Mouse (Mus musculus) bone marrow macrophage, adult 2 months (primary cell): Measurements from ENCODE around the gene Pgs1. TPM values are rescaled to one million over a fixed set of nuclear protein-coding genes. Genes with fewer than 3 reads are reported as not detected.

Experiments used
- H3K27ac ChIP-seq: 2 replicates; pipeline ENCODE4 v1.5.1; 2012; ENCODE audit warnings: low read depth, low read length; ENCODE audit not compliant: insufficient read depth
- H3K4me1 ChIP-seq: 2 replicates; pipeline ENCODE4 v1.6.1; 2012; ENCODE audit warnings: low read length; ENCODE audit not compliant: control insufficient read depth, insufficient read depth
- H3K4me3 ChIP-seq: 2 replicates; pipeline ENCODE4 v1.5.1; 2012; ENCODE audit warnings: mild to moderate bottlenecking, low read length, moderate library complexity; ENCODE audit not compliant: insufficient read depth
- CTCF ChIP-seq: IDR thresholded peaks from 2 replicates; pipeline ENCODE4 v1.5.1; 2012; ENCODE audit warnings: low read depth, mild to moderate bottlenecking, low read length, moderate library complexity
- POLR2A ChIP-seq: IDR thresholded peaks from 2 replicates; pipeline ENCODE4 v1.6.1; 2012; ENCODE audit warnings: mild to moderate bottlenecking, low read depth, low read length, borderline replicate concordance
- polyA plus RNA-seq: library from polyadenylated mRNA; stranded (reverse); fragments of >200 nt; gene quantifications from 2 replicates; pipeline ENCODE4 v1.2.4, GENCODE M21; 2012; ENCODE audit not compliant: missing spikeins, insufficient read depth, insufficient read length

Pgs1 gene
- polyA plus RNA-seq, 1 experiment, result 35.4 TPM

DNA sequence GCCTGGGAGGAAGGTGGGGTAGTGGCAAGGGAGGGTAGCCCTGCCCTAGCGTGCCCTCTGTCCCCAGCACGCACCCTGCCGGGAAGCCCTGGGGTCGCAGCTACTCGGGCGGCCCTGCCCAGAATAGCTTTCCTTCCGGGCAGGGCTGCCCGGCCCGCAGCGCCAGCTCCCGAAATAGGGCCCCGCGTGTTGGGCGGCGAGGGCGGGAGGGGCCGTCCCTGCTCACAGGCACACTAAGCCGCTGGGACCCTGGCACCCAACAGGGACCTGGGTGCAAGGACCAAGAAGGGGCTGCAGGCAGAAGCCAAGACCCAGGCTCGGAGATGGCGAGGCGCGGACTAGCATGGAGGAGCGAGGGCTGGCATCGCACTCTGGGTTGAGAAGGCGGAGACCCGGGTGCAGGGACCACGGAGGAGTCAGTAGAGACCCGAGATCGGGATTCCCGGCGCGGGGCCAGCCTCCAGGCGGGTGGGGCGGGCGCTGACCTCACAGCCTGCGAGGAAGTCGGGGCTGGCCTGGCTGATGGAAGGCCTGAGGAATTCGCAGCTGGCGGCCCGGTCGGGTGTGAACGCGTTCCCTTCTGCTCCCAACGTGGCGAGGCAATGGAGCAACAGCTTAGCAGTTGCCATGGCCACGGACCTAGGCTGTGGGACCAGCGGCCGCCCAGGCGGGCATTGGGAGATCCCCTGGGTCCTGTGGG is 36.5 kb upstream of the Pgs1 start:
- H3K4me3 ChIP-seq, result no peak overlapping the region
- H3K4me1 ChIP-seq, result peaks cover 57% of the 10 kb centered on the region
- no peak overlapping the region; the same call in 1 of the 2 replicates for H3K27ac ChIP-seq
- TF ChIP-seq POLR2A, result no peak
- TF ChIP-seq CTCF, result no peak

- H3K27ac ChIP-seq, result no peak overlapping the region
- peaks cover 59% of the 10 kb centered on the region for H3K4me1 ChIP-seq
- TF ChIP-seq POLR2A, result no peak
- TF ChIP-seq CTCF, result no peak
- H3K4me3 ChIP-seq, result no peak overlapping the region
Observed at GRCm38 (mm10) chr11:117951391-117951790, 34.7 kb upstream of the Pgs1 start.

- TF ChIP-seq POLR2A, result no peak
- no peak for TF ChIP-seq CTCF
- Histone ChIP-seq H3K4me1 (peaks cover 55% of the 10 kb centered on the region), H3K4me3 (no peak overlapping the region), H3K27ac (no peak overlapping the region)
Observed at GRCm38 (mm10) chr11:117952174-117952933, 33.7 kb upstream of the Pgs1 start.

DNA sequence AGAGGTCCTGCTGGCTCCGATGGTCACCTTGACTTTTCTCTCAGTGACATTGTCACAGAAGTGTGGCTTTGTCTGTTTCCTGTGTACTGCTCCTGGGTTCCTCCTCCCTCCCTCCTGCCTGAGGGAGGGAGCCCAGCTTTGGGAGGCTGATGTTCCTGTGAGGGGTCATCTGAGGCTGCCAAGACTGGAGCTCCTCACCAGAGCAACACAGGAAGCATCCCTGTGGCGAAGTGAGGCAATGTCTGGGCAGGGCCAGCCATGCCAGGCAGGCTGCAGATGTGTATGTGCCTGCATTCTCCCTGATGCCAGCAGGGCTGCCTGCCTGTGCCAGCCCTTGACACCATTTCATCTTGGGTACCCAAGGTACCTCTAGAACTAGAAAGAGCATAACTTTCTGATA is 32.0 kb upstream of the Pgs1 start:
- H3K27ac ChIP-seq, result peak overlapping the region; percentile 13; the same call in 1 of the 2 replicates
- TF ChIP-seq POLR2A (no peak), CTCF (no peak)
- H3K4me1 ChIP-seq, result peaks cover 62% of the 10 kb centered on the region
- H3K4me3 ChIP-seq, result no peak overlapping the region

DNA sequence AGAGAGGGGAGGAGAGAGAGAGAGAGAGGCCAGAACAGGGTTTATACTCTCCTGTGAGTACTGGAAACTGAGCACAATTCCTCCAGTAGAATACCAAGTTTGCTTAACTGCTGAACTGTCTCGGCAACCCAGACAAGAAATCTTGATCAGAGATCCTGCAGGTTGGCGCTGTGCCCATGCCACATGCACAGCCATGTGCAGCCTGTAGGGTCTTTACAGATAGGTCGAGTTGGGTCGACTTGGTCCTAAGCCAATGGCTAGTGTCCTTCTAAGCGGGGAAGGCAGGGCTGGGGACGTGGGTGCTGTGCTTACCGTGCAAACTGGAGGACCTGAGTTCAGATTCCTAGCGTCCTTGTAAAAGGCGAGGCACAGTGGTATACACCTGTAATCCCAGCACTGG is 31.3 kb upstream of the Pgs1 start:
- TF ChIP-seq CTCF (no peak), POLR2A (no peak)
- H3K4me3 ChIP-seq, result no peak overlapping the region
- peaks cover 67% of the 10 kb centered on the region for H3K4me1 ChIP-seq
- H3K27ac ChIP-seq, result peak overlapping the region; percentile 13; the same call in 1 of the 2 replicates

DNA sequence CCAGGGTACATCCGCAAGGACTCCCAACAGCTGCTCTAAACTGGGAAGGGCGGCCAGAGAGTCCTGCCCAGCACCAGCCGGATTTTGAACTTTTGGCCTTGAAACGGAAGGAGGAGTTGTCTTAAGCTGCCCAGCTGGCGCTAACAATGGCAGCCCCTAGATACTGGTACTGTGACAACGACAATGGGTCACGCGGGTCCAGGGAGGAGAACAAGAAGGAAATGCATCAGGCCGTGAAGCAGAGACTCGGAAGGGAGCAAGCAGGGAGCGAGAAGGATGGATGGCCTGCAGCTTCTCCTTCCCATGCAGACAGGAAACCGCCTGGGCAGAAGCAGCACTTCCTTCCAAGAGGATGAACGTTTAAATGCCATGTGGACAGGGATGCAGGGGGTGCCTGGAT is 30.5 kb upstream of the Pgs1 start:
- H3K4me3 ChIP-seq, result no peak overlapping the region
- TF ChIP-seq POLR2A (no peak), CTCF (no peak)
- H3K4me1 ChIP-seq, result peaks cover 67% of the 10 kb centered on the region
- H3K27ac ChIP-seq, result no peak overlapping the region

GRCm38 (mm10) chr11:117958197-117958596 is 27.9 kb upstream of the Pgs1 start:
- Histone ChIP-seq H3K4me1 (peaks cover 70% of the 10 kb centered on the region), H3K4me3 (no peak overlapping the region), H3K27ac (peak overlapping the region; percentile 49)
- TF ChIP-seq CTCF (no peak), POLR2A (no peak)

GRCm38 (mm10) chr11:117959166-117959565 is 26.9 kb upstream of the Pgs1 start:
- peak overlapping the region; percentile 33; the same call in 1 of the 2 replicates for H3K4me3 ChIP-seq
- H3K27ac ChIP-seq, result peak overlapping the region; percentile 84
- TF ChIP-seq POLR2A (no peak), CTCF (no peak)
- peaks cover 71% of the 10 kb centered on the region for H3K4me1 ChIP-seq

GRCm38 (mm10) chr11:117959741-117960381 is 26.2 kb upstream of the Pgs1 start:
- TF ChIP-seq CTCF, result no peak
- no peak for TF ChIP-seq POLR2A
- Histone ChIP-seq H3K4me1 (peaks cover 70% of the 10 kb centered on the region), H3K27ac (peak overlapping the region; percentile 84), H3K4me3 (peak overlapping the region; percentile 33)

- Histone ChIP-seq H3K27ac (peak overlapping the region; percentile 84), H3K4me1 (peaks cover 69% of the 10 kb centered on the region), H3K4me3 (no peak overlapping the region)
- TF ChIP-seq CTCF (no peak), POLR2A (no peak)
Observed at GRCm38 (mm10) chr11:117960601-117961000, 25.5 kb upstream of the Pgs1 start.
